Mouse (Mus musculus) testis, adult 2 months (tissue): ENCODE results near the gene Mest. TPM values are rescaled to one million over a fixed set of nuclear protein-coding genes. Genes with fewer than 3 reads are reported as not detected.

Experiments
- H3K27ac ChIP-seq: fragments of 200-500 bp; 2 replicates; pipeline ENCODE4 v1.5.1; 2012; ENCODE audit warnings: low read depth, low read length; ENCODE audit not compliant: control insufficient read depth, insufficient read depth
- H3K27me3 ChIP-seq: fragments of 200-500 bp; 2 replicates; pipeline ENCODE4 v1.6.1; 2012; ENCODE audit warnings: mild to moderate bottlenecking, low read length, moderate library complexity; ENCODE audit not compliant: control insufficient read depth, insufficient read depth
- H3K36me3 ChIP-seq: fragments of 200-500 bp; 2 replicates; pipeline ENCODE4 v1.6.1; 2012; ENCODE audit warnings: mild to moderate bottlenecking, low read length; ENCODE audit not compliant: control insufficient read depth, insufficient read depth
- H3K4me1 ChIP-seq: fragments of 200-500 bp; 2 replicates; pipeline ENCODE4 v1.6.1; 2012; ENCODE audit warnings: low read length; ENCODE audit not compliant: control insufficient read depth, insufficient read depth
- H3K4me3 ChIP-seq: fragments of 200-500 bp; 2 replicates; pipeline ENCODE4 v1.5.1; 2012; ENCODE audit warnings: low read depth, mild to moderate bottlenecking, low read length, moderate library complexity, mixed read lengths; ENCODE audit not compliant: control insufficient read depth
- CTCF ChIP-seq: fragments of 200-500 bp; IDR thresholded peaks from 2 replicates; pipeline ENCODE4 v1.5.1; 2012; ENCODE audit warnings: low read depth, mild to moderate bottlenecking, inconsistent platforms, low read length, moderate library complexity; ENCODE audit not compliant: control insufficient read depth, insufficient read depth, insufficient replicate concordance
- POLR2A ChIP-seq: fragments of 200-500 bp; IDR thresholded peaks from 2 replicates; pipeline ENCODE4 v1.6.1; 2012; ENCODE audit warnings: low read depth, mild to moderate bottlenecking, inconsistent platforms, low read length, moderate library complexity; ENCODE audit not compliant: control insufficient read depth
- polyA plus RNA-seq: library from polyadenylated mRNA; depleted of rRNA; stranded (reverse); fragments of >200 nt; gene quantifications from 2 replicates; pipeline ENCODE4 v1.2.3, GENCODE M21; 2012

Gene Mest
- polyA plus RNA-seq, 1 experiment, result 7.8 TPM

DNA sequence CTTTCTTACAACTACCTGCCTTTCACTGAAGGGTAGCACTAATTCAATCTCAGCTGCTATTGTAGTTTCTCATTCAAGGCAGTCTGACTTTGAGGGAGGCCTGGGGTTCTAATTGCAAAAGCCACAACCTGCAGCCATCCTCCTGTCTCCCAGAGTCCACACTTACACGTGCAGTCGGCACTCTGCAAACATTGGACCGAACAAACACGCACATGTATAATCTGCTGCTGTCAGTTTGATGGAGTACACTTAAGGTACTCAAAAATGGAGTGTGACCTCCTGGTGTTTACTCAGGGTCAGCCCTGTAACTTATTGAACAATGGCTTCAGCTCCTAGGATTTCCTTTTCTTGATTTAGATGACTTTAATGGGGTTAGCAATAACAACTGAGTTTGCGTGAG lies 43.8 kb upstream of the Mest start:
- Histone ChIP-seq H3K27ac (no peak overlapping the region), H3K4me3 (no peak overlapping the region), H3K27me3 (no peaks in the 10 kb centered on the region), H3K36me3 (no peaks in the 10 kb centered on the region; the same call in 1 of the 2 replicates), H3K4me1 (no peaks in the 10 kb centered on the region)
- no peak for TF ChIP-seq CTCF
- no peak for TF ChIP-seq POLR2A

GRCm38 (mm10) chr6:30680442-30680841 lies 42.9 kb upstream of the Mest start:
- Histone ChIP-seq H3K27ac (no peak overlapping the region), H3K27me3 (no peaks in the 10 kb centered on the region), H3K36me3 (no peaks in the 10 kb centered on the region; the same call in 1 of the 2 replicates), H3K4me1 (no peaks in the 10 kb centered on the region), H3K4me3 (no peak overlapping the region)
- TF ChIP-seq CTCF (no peak), POLR2A (no peak)

DNA sequence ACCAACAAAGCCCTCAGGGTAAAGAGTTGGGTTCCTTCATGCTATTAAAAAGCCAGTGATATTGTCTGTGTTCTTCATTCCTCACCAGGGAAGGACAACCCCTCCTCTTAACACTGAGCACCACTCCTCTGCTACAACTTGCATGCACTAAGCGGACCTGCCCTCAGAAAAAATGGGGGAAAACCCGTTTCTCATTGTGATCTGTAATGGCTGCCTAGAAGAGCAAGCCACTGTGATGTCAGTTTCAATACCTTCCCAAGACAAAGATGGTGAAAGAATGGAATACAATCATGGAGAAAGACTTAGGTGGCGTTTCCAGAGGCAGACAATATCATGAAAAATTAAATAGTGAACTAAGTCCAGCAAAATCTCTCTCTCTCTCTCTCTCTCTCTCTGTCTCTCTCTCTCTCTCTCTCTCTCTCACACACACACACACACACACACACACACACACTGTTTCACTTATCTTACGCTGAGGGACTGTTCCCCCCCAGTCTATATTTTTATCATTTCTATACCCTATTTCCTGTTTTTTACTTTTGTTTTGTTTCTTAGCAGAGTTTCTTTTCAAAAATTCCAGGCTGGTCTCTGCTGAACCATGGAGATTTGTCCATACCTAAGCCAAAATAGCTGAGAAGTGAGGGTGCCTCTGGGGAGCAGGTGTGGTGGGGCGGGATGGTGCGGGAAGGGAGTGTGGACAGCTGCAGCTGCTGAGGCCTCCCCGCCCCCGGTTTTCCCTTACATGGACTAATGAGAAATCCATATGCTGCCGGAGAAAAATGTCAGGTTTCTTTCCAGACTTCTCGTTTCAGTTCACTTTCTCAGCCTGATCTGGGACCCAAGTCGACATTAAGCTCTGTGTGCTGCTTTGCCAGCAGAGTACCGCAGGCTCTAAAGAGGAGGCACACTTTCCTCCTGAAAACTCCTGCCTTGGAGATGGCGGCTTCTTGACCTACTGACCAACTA lies 41.1 kb upstream of the Mest start:
- Histone ChIP-seq H3K27me3 (no peaks in the 10 kb centered on the region), H3K4me1 (no peaks in the 10 kb centered on the region), H3K36me3 (no peaks in the 10 kb centered on the region; the same call in 1 of the 2 replicates), H3K4me3 (no peak overlapping the region), H3K27ac (no peak overlapping the region)
- TF ChIP-seq POLR2A, result no peak
- TF ChIP-seq CTCF, result no peak

GRCm38 (mm10) chr6:30684570-30684969 lies 38.8 kb upstream of the Mest start:
- no peaks in the 10 kb centered on the region for H3K27me3 ChIP-seq
- H3K4me1 ChIP-seq, result no peaks in the 10 kb centered on the region
- H3K36me3 ChIP-seq, result no peaks in the 10 kb centered on the region
- H3K27ac ChIP-seq, result no peak overlapping the region
- TF ChIP-seq CTCF, result no peak
- no peak for TF ChIP-seq POLR2A
- H3K4me3 ChIP-seq, result no peak overlapping the region

DNA sequence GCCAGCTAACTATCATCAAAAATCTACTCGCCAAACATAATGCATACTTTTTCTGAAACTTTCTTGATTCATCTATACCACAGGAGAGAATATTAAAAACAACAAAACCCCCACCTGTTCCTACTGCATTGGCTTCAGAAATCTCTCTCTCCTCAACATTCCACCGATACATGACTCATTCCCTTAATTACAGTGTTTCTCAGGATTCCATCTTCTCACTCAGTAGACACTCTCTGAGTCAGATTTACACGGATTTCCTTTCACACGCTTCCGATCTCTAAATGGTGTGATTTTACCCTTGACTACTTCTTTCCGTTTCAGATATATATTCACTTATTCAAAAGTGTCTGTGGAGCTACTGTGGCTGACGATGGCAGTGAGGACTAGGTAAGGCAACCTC lies 36.1 kb upstream of the Mest start:
- H3K4me3 ChIP-seq, result no peak overlapping the region
- TF ChIP-seq POLR2A (no peak), CTCF (no peak)
- H3K4me1 ChIP-seq, result peaks cover 2% of the 10 kb centered on the region; the same call in 1 of the 2 replicates
- H3K27ac ChIP-seq, result no peak overlapping the region
- no peaks in the 10 kb centered on the region for H3K27me3 ChIP-seq
- H3K36me3 ChIP-seq, result no peaks in the 10 kb centered on the region

DNA sequence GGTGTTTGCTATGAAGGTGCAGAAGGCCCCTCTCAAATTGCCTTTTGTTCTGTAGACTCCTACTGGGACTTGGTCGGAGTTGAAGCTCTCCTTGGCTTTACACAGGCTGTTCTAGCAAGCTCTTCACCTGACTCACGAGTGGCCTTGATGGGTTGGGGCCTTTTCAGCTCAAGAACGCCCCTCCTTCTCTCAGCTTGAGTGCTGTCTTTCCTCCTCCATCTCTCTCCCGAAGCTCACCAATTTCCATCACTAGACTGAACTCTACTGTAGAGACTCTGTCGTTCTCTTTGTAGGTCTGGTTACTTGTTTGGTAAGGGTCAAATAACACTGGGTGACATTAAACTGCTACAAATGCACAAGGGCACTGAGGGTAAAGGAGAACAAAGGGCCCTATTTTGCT lies 30.5 kb upstream of the Mest start:
- no peak for TF ChIP-seq CTCF
- TF ChIP-seq POLR2A, result no peak
- Histone ChIP-seq H3K27ac (peak overlapping the region; percentile 98), H3K36me3 (no peaks in the 10 kb centered on the region)

GRCm38 (mm10) chr6:30693350-30693991 lies 29.9 kb upstream of the Mest start, which contains the start of gene Cep41:
Cep41 (minus strand) TSS chr6:30693749.
- peak within 1 kb of the TSS; percentile 98 for H3K27ac ChIP-seq
- peaks cover 9% of the 10 kb centered on the region for H3K4me1 ChIP-seq
- no peaks in the 10 kb centered on the region for H3K27me3 ChIP-seq
- TF ChIP-seq POLR2A, result peak; percentile 44; the same call in 1 of the 2 replicates
- no peak for TF ChIP-seq CTCF
- H3K4me3 ChIP-seq, result peak within 1 kb of the TSS; percentile 98
- H3K36me3 ChIP-seq, result no peaks in the 10 kb centered on the region

More for the DNA sequence above, 30.5 kb upstream of the Mest start:
- Histone ChIP-seq H3K27me3 (no peaks in the 10 kb centered on the region), H3K4me1 (peaks cover 9% of the 10 kb centered on the region), H3K4me3 (peak overlapping the region; percentile 98)
